Mouse (Mus musculus) kidney, adult 2 months (tissue): ENCODE results near the gene Fam163a.

Experiments
- CTCF ChIP-seq: fragments of 200-500 bp; conservative IDR thresholded peaks from 2 replicates; pipeline ENCODE4 v1.5.1; 2011; ENCODE audit warnings: low read depth, mild to moderate bottlenecking, control low read depth, low read length, moderate library complexity, mixed read lengths; ENCODE audit not compliant: insufficient read depth, insufficient read length
- POLR2A ChIP-seq: fragments of 200-500 bp; IDR thresholded peaks from one replicate; pipeline ENCODE4 v1.6.1; 2011; ENCODE audit warnings: low read depth, low read length, control low read depth

GRCm38 (mm10) chr1:156221327-156221726 lies 16.5 kb upstream of the Fam163a start:
- TF ChIP-seq CTCF (no peak), POLR2A (no peak)
